Mouse (Mus musculus) frontal cortex, adult 2 months (tissue): ENCODE results near the gene Setd1a. TPM values are rescaled to one million over a fixed set of nuclear protein-coding genes. Genes with fewer than 3 reads are reported as not detected.
A peak's percentile ranks its signal among the peaks of the same experiment; 100 is the strongest.
"Not testable (repeated sequence)": the region's sequence is repeated elsewhere in the genome, so short reads cannot be mapped to it uniquely, and the experiment has no call there.

Source experiments
- DNase-seq, 2 experiments: peaks; one replicate each; pipeline ENCODE4 v3.0.0; 2022; ENCODE audit warnings: low spot score in 1 of 2; ENCODE audit errors: extremely low spot score in 1 of 2
- polyA plus RNA-seq: library from polyadenylated mRNA; depleted of rRNA; stranded (reverse); fragments of >200 nt; gene quantifications from 2 replicates; pipeline ENCODE4 v1.2.3, GENCODE M21; 2012; rRNA removed

Gene Setd1a
- polyA plus RNA-seq, 1 experiment = 21.8 TPM

- peak in 1 of 2 experiments; percentile 67 for DNase-seq
Measured at GRCm38 (mm10) chr7:127824176-127824871, 47.9 kb downstream of the Setd1a start, which contains the start of the genes Stx4a and Stx1b. Stx4a (plus strand) TSS chr7:127824294. Stx1b (minus strand) TSS chr7:127824549.

- DNase-seq = no peak
Measured at GRCm38 (mm10) chr7:127835550-127835949, 59.1 kb downstream of the Setd1a start.

- no peak for DNase-seq
Measured at GRCm38 (mm10) chr7:127837473-127837872, 61.0 kb downstream of the Setd1a start.

GRCm38 (mm10) chr7:127837878-127838277 lies 61.4 kb downstream of the Setd1a start:
- not testable (repeated sequence) for DNase-seq

GRCm38 (mm10) chr7:127840031-127840430 lies 63.6 kb downstream of the Setd1a start:
- not testable (repeated sequence) for DNase-seq

- DNase-seq = peak; percentile 78 to 85
Measured at GRCm38 (mm10) chr7:127840886-127841285, 64.4 kb downstream of the Setd1a start.

- DNase-seq = peak; percentile 96 to 98
Measured at GRCm38 (mm10) chr7:127841340-127842000, 65.0 kb downstream of the Setd1a start.

- DNase-seq = peak; percentile 40 to 83
Measured at GRCm38 (mm10) chr7:127842001-127842718, 65.7 kb downstream of the Setd1a start.

Other genes with a start within 250 kb of the Setd1a start
- gene Tmem265, start 215.3 kb upstream of the Setd1a start, polyA plus RNA-seq = not detected in 2 replicates
- gene Phkg2, start 203.3 kb upstream of the Setd1a start, polyA plus RNA-seq = 145 and 146 TPM in 2 replicates
- gene Ccdc189, start 188.1 kb upstream of the Setd1a start, polyA plus RNA-seq = 21.0 and 21.5 TPM in 2 replicates
- 49.4 and 54.0 TPM in 2 replicates for gene Rnf40, start 187.9 kb upstream of the Setd1a start, polyA plus RNA-seq
- gene Zfp629, start 160.9 kb upstream of the Setd1a start, polyA plus RNA-seq = 21.7 and 22.7 TPM in 2 replicates
- gene Bcl7c, start 67.7 kb upstream of the Setd1a start, polyA plus RNA-seq = 23.3 and 25.7 TPM in 2 replicates
- gene Ctf1, start 63.9 kb upstream of the Setd1a start, polyA plus RNA-seq = 6.0 and 6.4 TPM in 2 replicates
- gene Ctf2, start 44.5 kb upstream of the Setd1a start, polyA plus RNA-seq = not detected in 2 replicates
- 58.3 and 62.6 TPM in 2 replicates for gene Fbxl19, start 32.1 kb upstream of the Setd1a start, polyA plus RNA-seq
- 19.9 and 20.6 TPM in 2 replicates for gene Orai3, start 6.9 kb upstream of the Setd1a start, polyA plus RNA-seq
- gene Gm49388, start 8.9 kb downstream of the Setd1a start, polyA plus RNA-seq = 0.06 TPM in 1 of 2 replicates, not detected in the other
- gene Hsd3b7, start 23.9 kb downstream of the Setd1a start, polyA plus RNA-seq = 15.7 and 17.3 TPM in 2 replicates
- gene Stx4a, start 47.6 kb downstream of the Setd1a start, polyA plus RNA-seq = 121 and 127 TPM in 2 replicates
- gene Stx1b, start 47.9 kb downstream of the Setd1a start, polyA plus RNA-seq = 374 and 443 TPM in 2 replicates
- 16.0 TPM in 2 replicates for gene Zfp646, start 99.6 kb downstream of the Setd1a start, polyA plus RNA-seq
- gene Zfp668, start 100.2 kb downstream of the Setd1a start, polyA plus RNA-seq = 13.9 and 15.1 TPM in 2 replicates
- 4.7 and 5.2 TPM in 2 replicates for gene Prss53, start 114.3 kb downstream of the Setd1a start, polyA plus RNA-seq
- not detected in 2 replicates for gene Gm21974, start 118.8 kb downstream of the Setd1a start, polyA plus RNA-seq
- gene Vkorc1, start 118.9 kb downstream of the Setd1a start, polyA plus RNA-seq = 54.6 and 68.7 TPM in 2 replicates
- 50.4 and 51.0 TPM in 2 replicates for gene Bckdk, start 127.4 kb downstream of the Setd1a start, polyA plus RNA-seq
- 37.3 and 39.1 TPM in 2 replicates for gene Kat8, start 135.8 kb downstream of the Setd1a start, polyA plus RNA-seq
- 0.36 and 0.86 TPM in 2 replicates for gene Prss8, start 153.4 kb downstream of the Setd1a start, polyA plus RNA-seq
- gene Prss36, start 170.1 kb downstream of the Setd1a start, polyA plus RNA-seq = 14.0 and 15.0 TPM in 2 replicates
- 446 and 481 TPM in 2 replicates for gene Fus, start 190.8 kb downstream of the Setd1a start, polyA plus RNA-seq
- gene Pycard, start 217.2 kb downstream of the Setd1a start, polyA plus RNA-seq = 7.5 and 10.1 TPM in 2 replicates
- 2.5 and 2.8 TPM in 2 replicates for gene Trim72, start 227.3 kb downstream of the Setd1a start, polyA plus RNA-seq